Mouse (Mus musculus): Measurements from ENCODE around the gene Fam193a. TPM values are rescaled to one million over a fixed set of nuclear protein-coding genes. Genes with fewer than 3 reads are reported as not detected.

The Fam193a gene
- total RNA-seq, 2 experiments from 2014 or later = 39.0 to 43.3 TPM

DNA sequence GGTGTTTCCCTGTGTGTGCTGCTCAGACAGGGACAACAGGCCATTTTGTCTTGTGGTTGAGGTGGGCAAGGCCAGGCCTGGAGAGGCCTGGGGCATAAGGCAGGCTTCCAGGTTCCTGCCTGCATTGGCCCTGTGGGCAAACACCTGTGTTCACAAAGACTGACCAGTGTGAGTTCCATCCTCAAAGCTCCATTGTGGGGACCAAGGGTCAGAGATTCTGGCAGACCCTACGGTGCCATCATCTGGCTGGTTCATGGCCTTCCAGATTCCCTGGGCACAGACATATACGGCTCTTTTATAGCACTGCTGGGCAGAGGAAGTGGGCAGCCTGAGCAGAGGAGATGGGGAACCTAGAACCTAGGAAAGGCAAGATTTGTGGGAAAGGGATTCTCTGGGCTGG lies 157.6 kb downstream of the Fam193a start:
- TF ChIP-seq CTCF (IDR thresholded peaks at IDR 0.05) = no peak
- no peak for DNase-seq (ENCODE audit: extremely low spot score in 1 of 2, low spot score in 2 of 2)
- H3K4me3 ChIP-seq = no peak overlapping the region
- intact Hi-C loops (cut with DNase I) = loop anchor here (10.0 kb wide), 1 partner anchor 237 kb away; the partner anchor contains the start of gene Htt
- H3K27ac ChIP-seq = no peak overlapping the region

DNA sequence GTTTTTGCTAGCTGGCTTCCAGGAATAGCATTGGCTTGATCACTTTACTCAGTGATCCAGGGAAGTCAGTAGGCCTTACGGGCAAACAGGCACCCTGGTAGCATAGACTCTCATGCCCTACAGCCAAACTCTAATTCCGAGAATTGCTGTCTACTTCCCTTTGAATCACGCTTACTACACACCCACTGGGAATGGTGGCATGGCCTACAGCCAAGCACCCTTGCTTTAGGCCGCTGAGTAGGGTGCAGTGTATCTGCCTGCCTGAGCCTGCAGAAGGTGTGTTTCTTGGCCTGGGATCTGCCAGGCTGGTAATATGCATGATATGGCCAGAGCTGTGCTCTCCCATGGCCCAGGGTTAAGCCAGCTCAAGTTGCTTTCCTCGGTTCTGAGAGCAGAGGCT lies 159.0 kb downstream of the Fam193a start:
- DNase-seq (ENCODE audit: extremely low spot score in 1 of 2, low spot score in 2 of 2) = no peak
- TF ChIP-seq CTCF (IDR thresholded peaks at IDR 0.05) = no peak
- Histone ChIP-seq H3K4me3 (no peak overlapping the region), H3K27ac (no peak overlapping the region)
- intact Hi-C loops (cut with DNase I) = loop anchor here (10.0 kb wide), 1 partner anchor 236 kb away; the partner anchor contains the start of gene Htt

- H3K27ac ChIP-seq = no peak overlapping the region
- no peak for DNase-seq (ENCODE audit: extremely low spot score in 1 of 2, low spot score in 2 of 2)
- H3K4me3 ChIP-seq = no peak overlapping the region
- intact Hi-C loops (cut with DNase I) = no loop called here
- TF ChIP-seq CTCF (IDR thresholded peaks at IDR 0.05) = no peak
Observed at GRCm38 (mm10) chr5:34530116-34530515, 160.4 kb downstream of the Fam193a start.

- intact Hi-C loops (cut with DNase I) = no loop called here
- Histone ChIP-seq H3K4me3 (no peak overlapping the region), H3K27ac (no peak overlapping the region)
- no peak for TF ChIP-seq CTCF (IDR thresholded peaks at IDR 0.05)
- DNase-seq (ENCODE audit: extremely low spot score in 1 of 2, low spot score in 2 of 2) = no peak
Observed at GRCm38 (mm10) chr5:34530687-34531086, 161.0 kb downstream of the Fam193a start.

- no peak for DNase-seq (ENCODE audit: extremely low spot score in 1 of 2, low spot score in 2 of 2)
- TF ChIP-seq CTCF (IDR thresholded peaks at IDR 0.05) = no peak
- intact Hi-C loops (cut with DNase I) = no loop called here
- H3K4me3 ChIP-seq = no peak overlapping the region
- H3K27ac ChIP-seq = no peak overlapping the region; the same call in 1 of the 2 replicates
Observed at GRCm38 (mm10) chr5:34533066-34533465, 163.3 kb downstream of the Fam193a start.

DNA sequence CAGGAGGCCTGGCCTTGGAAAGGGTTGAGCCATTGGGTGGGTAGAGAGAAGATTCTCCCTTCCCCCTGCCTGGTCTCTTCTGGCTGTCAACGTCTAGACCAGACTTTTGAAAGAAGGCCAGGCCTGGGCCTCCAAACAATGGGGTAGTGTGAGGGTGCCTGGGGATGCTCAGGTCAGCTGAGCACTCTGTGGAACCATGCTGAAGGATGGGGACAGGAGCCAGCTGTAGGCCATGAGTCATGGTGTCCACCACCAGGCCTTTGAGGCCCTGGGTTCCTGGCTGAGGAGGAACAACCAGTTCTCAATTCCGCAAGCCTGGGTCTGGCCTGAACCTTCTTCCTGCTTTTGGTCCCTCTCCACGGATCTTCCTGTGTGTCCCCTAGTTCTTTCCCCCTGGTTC lies 164.1 kb downstream of the Fam193a start:
- intact Hi-C loops (cut with DNase I) = no loop called here
- H3K27ac ChIP-seq = peak overlapping the region; percentile 11; the same call in 1 of the 2 replicates
- TF ChIP-seq CTCF (IDR thresholded peaks at IDR 0.05) = no peak
- no peak overlapping the region for H3K4me3 ChIP-seq
- peak in 1 of 2 experiments; percentile 20 for DNase-seq (ENCODE audit: extremely low spot score in 1 of 2, low spot score in 2 of 2)

GRCm38 (mm10) chr5:34534776-34535581 lies 165.2 kb downstream of the Fam193a start:
- Histone ChIP-seq H3K27ac (peak overlapping the region; percentile 36; the same call in 1 of the 2 replicates), H3K4me3 (no peak overlapping the region)
- intact Hi-C loops (cut with DNase I) = no loop called here

GRCm38 (mm10) chr5:34535831-34536230 lies 166.1 kb downstream of the Fam193a start:
- no peak for TF ChIP-seq CTCF (IDR thresholded peaks at IDR 0.05)
- intact Hi-C loops (cut with DNase I) = no loop called here
- DNase-seq (ENCODE audit: extremely low spot score in 1 of 2, low spot score in 2 of 2) = no peak
- Histone ChIP-seq H3K4me3 (no peak overlapping the region), H3K27ac (no peak overlapping the region)

More at GRCm38 (mm10) chr5:34534776-34535581, 165.2 kb downstream of the Fam193a start:
- DNase-seq (ENCODE audit: extremely low spot score in 1 of 2, low spot score in 2 of 2) = no peak
- TF ChIP-seq CTCF (IDR thresholded peaks at IDR 0.05) = no peak

Other genes starting within 250 kb of the Fam193a start
- gene Poln, start 200.5 kb upstream of the Fam193a start, total RNA-seq (2021) = 1 to 10 TPM; 2.1 to 2.3 TPM
- gene Haus3, start 200.4 kb upstream of the Fam193a start, total RNA-seq (2021) = 1 to 10 TPM; 7.7 to 8.5 TPM
- gene Mxd4, start 182.2 kb upstream of the Fam193a start, total RNA-seq (2021) = 10 to 100 TPM; 82.6 to 91.1 TPM
- 10 to 100 TPM; 50.2 to 54.2 TPM for gene Zfyve28, start 81.5 kb upstream of the Fam193a start, total RNA-seq (2021)
- 1 to 10 TPM; 1.4 to 1.5 TPM for gene Cfap99, start 81.3 kb upstream of the Fam193a start, total RNA-seq (2021)
- gene Rnf4, start 33.6 kb upstream of the Fam193a start, total RNA-seq (2021) = 10 to 100 TPM; 87.0 to 90.7 TPM
- 10 to 100 TPM; 20.2 to 21.8 TPM for gene Tnip2, start 144.1 kb downstream of the Fam193a start, total RNA-seq (2021)
- 1 to 10 TPM; 3.4 to 3.9 TPM for gene Sh3bp2, start 155.9 kb downstream of the Fam193a start, total RNA-seq (2021)
- gene Add1, start 203.7 kb downstream of the Fam193a start, total RNA-seq (2021) = 100 to 1,000 TPM; 409 to 413 TPM

All from left cerebral cortex, adult 2 months (tissue).